Mouse (Mus musculus): ENCODE data around the gene Foxk1.

DNA sequence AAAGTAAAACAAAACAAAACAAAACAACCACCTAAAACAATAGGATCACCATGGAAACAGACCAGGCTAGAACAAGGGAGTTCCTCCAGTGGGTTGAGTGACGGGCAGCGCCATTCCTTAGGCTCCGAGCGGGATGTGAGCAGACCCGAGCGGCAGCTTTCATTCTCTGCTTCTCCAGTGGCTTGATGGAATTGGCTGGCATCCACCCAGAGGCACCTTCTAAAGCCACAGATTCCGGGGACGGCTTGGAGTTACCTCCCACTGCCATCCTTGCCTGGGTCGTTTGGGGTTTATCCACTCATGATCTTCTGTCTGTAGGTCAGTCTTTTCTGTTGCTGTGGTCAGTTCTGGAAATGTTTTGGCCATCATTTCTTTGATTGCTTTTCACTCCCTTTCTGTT, 19.6 kb downstream of the Foxk1 start:
- TF ChIP-seq CTCF (conservative IDR thresholded peaks at IDR 0.05; ENCODE audit: insufficient read depth, insufficient read length, low read depth, low read length) (no peak), POLR2A (IDR thresholded peaks at IDR 0.05; ENCODE audit: low read depth, low read length) (no peak)

All from kidney, adult 2 months (tissue).